Mouse (Mus musculus): ENCODE results near the gene Pkdcc.
A peak's percentile ranks its signal among the peaks of the same experiment; 100 is the strongest.

Pkdcc gene

GRCm38 (mm10) chr17:83245460-83245859 lies 30.4 kb downstream of the Pkdcc start:
- no peak for DNase-seq (ENCODE audit: low read depth, low spot score)

GRCm38 (mm10) chr17:83246090-83246489 lies 31.0 kb downstream of the Pkdcc start:
- no peak for DNase-seq (ENCODE audit: low read depth, low spot score)

- no peak for DNase-seq (ENCODE audit: low read depth, low spot score)
Observed at GRCm38 (mm10) chr17:83247176-83247575, 32.1 kb downstream of the Pkdcc start.

GRCm38 (mm10) chr17:83248467-83248866 lies 33.4 kb downstream of the Pkdcc start:
- no peak for DNase-seq (ENCODE audit: low read depth, low spot score)

- DNase-seq (ENCODE audit: low read depth, low spot score), result no peak
Observed at GRCm38 (mm10) chr17:83250903-83251526, 35.9 kb downstream of the Pkdcc start.

GRCm38 (mm10) chr17:83253051-83253649 lies 38.1 kb downstream of the Pkdcc start:
- DNase-seq (ENCODE audit: low read depth, low spot score), result peak; percentile 80

- DNase-seq (ENCODE audit: low read depth, low spot score), result peak; percentile 96
Observed at GRCm38 (mm10) chr17:83267202-83268128, 52.4 kb downstream of the Pkdcc start.

- peak; percentile 82 for DNase-seq (ENCODE audit: low read depth, low spot score)
Observed at GRCm38 (mm10) chr17:83271509-83271908, 56.4 kb downstream of the Pkdcc start.

GRCm38 (mm10) chr17:83272641-83273040 lies 57.5 kb downstream of the Pkdcc start:
- no peak for DNase-seq (ENCODE audit: low read depth, low spot score)

GRCm38 (mm10) chr17:83273636-83274035 lies 58.5 kb downstream of the Pkdcc start:
- DNase-seq (ENCODE audit: low read depth, low spot score), result no peak

GRCm38 (mm10) chr17:83274101-83274500 lies 59.0 kb downstream of the Pkdcc start:
- no peak for DNase-seq (ENCODE audit: low read depth, low spot score)
